8 mouse cellular contexts compared by ENCODE assay signal in genomic region chr4:129513086-129513767, GRCm38 (mm10). TPM values are rescaled to one million over a fixed set of nuclear protein-coding genes. Genes with fewer than 3 reads are reported as not detected.
DNase-seq lines count a peak whose midpoint lies in the region; ATAC-seq lines count a peak whose summit lies in the region.

TSS of gene Marcksl1 (plus strand) at chr4:129513581.

- H3K4me3 ChIP-seq in heart, embryonic 11.5 days (ENCODE audit: low read depth, low read length): peak within 1 kb of the TSS; percentile 98
- H3K4me3 ChIP-seq in kidney, embryonic 15.5 days (replicated peaks): peak within 1 kb of the TSS; percentile 100
- H3K4me3 ChIP-seq in limb, embryonic 15.5 days: peak within 1 kb of the TSS; percentile 96
- H3K4me3 ChIP-seq in midbrain, embryonic 16.5 days (ENCODE audit: low read depth, low read length): peak within 1 kb of the TSS; percentile 100

- whole genome bisulfite sequencing in heart, embryonic 11.5 days (ENCODE audit: insufficient replicate concordance): 6% methylated on average over 47 of the region's 47 CpGs
- 4% methylated on average over 47 of the region's 47 CpGs for WGBS in kidney, embryonic 15.5 days
- 5% methylated on average over 47 of the region's 47 CpGs for WGBS in limb, embryonic 15.5 days
- 5% methylated on average over 45 of the region's 47 CpGs for WGBS in midbrain, embryonic 16.5 days

- peaks cover 6% of the 10 kb centered on the region; the same call in 1 of the 2 replicates for H3K36me3 ChIP-seq in heart, embryonic 11.5 days (ENCODE audit: control insufficient read depth, insufficient read depth, low read length)
- H3K36me3 ChIP-seq in kidney, embryonic 15.5 days: peaks cover 33% of the 10 kb centered on the region
- H3K36me3 ChIP-seq in limb, embryonic 15.5 days: peaks cover 17% of the 10 kb centered on the region
- H3K36me3 ChIP-seq in midbrain, embryonic 16.5 days (ENCODE audit: control insufficient read depth, insufficient read depth, low read length): peaks cover 12% of the 10 kb centered on the region

- no peaks in the 10 kb centered on the region for H3K9me3 ChIP-seq in heart, embryonic 11.5 days (replicated peaks; ENCODE audit: control insufficient read depth, low read length)
- no peaks in the 10 kb centered on the region for H3K9me3 ChIP-seq in kidney, embryonic 15.5 days (replicated peaks)
- H3K9me3 ChIP-seq in limb, embryonic 15.5 days: no peaks in the 10 kb centered on the region
- no peaks in the 10 kb centered on the region for H3K9me3 ChIP-seq in midbrain, embryonic 16.5 days (replicated peaks; ENCODE audit: control insufficient read depth, low read length, poor library complexity, severe bottlenecking)

- peaks cover 6% of the 10 kb centered on the region; the same call in 1 of the 2 replicates for H3K4me1 ChIP-seq in heart, embryonic 11.5 days (ENCODE audit: control insufficient read depth, insufficient read depth, low read length)
- H3K4me1 ChIP-seq in kidney, embryonic 15.5 days: peaks cover 59% of the 10 kb centered on the region
- peaks cover 33% of the 10 kb centered on the region for H3K4me1 ChIP-seq in limb, embryonic 15.5 days
- H3K4me1 ChIP-seq in midbrain, embryonic 16.5 days (ENCODE audit: control insufficient read depth, insufficient read depth, low read length): peaks cover 14% of the 10 kb centered on the region

- H3K9ac ChIP-seq in heart, embryonic 11.5 days (ENCODE audit: low read depth, low read length): peak within 1 kb of the TSS; percentile 100
- peak within 1 kb of the TSS; percentile 100 for H3K9ac ChIP-seq in kidney, embryonic 15.5 days
- H3K9ac ChIP-seq in limb, embryonic 15.5 days: peak within 1 kb of the TSS; percentile 99
- peak within 1 kb of the TSS; percentile 100 for H3K9ac ChIP-seq in midbrain, embryonic 16.5 days (ENCODE audit: low read depth, low read length)

- no peaks in the 10 kb centered on the region for H3K27me3 ChIP-seq in heart, embryonic 11.5 days (ENCODE audit: control insufficient read depth, insufficient read depth, low read length)
- H3K27me3 ChIP-seq in kidney, embryonic 15.5 days: no peaks in the 10 kb centered on the region
- H3K27me3 ChIP-seq in limb, embryonic 15.5 days: no peaks in the 10 kb centered on the region
- H3K27me3 ChIP-seq in midbrain, embryonic 16.5 days (ENCODE audit: control insufficient read depth, insufficient read depth, low read depth, low read length): no peaks in the 10 kb centered on the region

- peak within 1 kb of the TSS; percentile 96 for H3K27ac ChIP-seq in heart, embryonic 11.5 days (ENCODE audit: low read depth, low read length)
- peak within 1 kb of the TSS; percentile 96 for H3K27ac ChIP-seq in kidney, embryonic 15.5 days
- H3K27ac ChIP-seq in limb, embryonic 15.5 days: peak within 1 kb of the TSS; percentile 95
- H3K27ac ChIP-seq in midbrain, embryonic 16.5 days (ENCODE audit: low read length): peak within 1 kb of the TSS; percentile 99

- peak in 1 of 2 experiments; percentile 74 for DNase-seq in frontal cortex, adult 2 months (ENCODE audit: extremely low spot score in 1 of 2, low spot score in 1 of 2)
- DNase-seq in spleen, postnatal 14 days (ENCODE audit: low spot score in 2 of 2): peak; percentile 75 to 84

- peak within 1 kb of the TSS; percentile 78 for H3K4me2 ChIP-seq in heart, embryonic 11.5 days
- H3K4me2 ChIP-seq in kidney, embryonic 15.5 days: peak within 1 kb of the TSS; percentile 84
- H3K4me2 ChIP-seq in limb, embryonic 15.5 days: peak within 1 kb of the TSS; percentile 72
- H3K4me2 ChIP-seq in midbrain, embryonic 16.5 days (ENCODE audit: low read length): peak within 1 kb of the TSS; percentile 87

- ATAC-seq in frontal cortex, adult (ENCODE audit: low TSS enrichment): no peak
- ATAC-seq in erythroblast, adult 5-6 weeks (replicated peaks; ENCODE audit: low FRiP score, poor library complexity, severe bottlenecking): peak; percentile 56; the same call in 1 of the 2 replicates
- ATAC-seq in heart, embryonic 11.5 days (replicated peaks; ENCODE audit: insufficient number of reproducible peaks, low FRiP score, low TSS enrichment): peak; percentile 78
- peak; percentile 87 for ATAC-seq in kidney, embryonic 15.5 days (replicated peaks; ENCODE audit: low FRiP score)
- ATAC-seq in limb, embryonic 15.5 days (ENCODE audit: insufficient number of reproducible peaks, low FRiP score, low TSS enrichment, low read depth): peak; percentile 87
- ATAC-seq in midbrain, embryonic 16.5 days: peak; percentile 82

RNA-seq across cellular contexts. Expression of gene Marcksl1, which starts in this region (rescaled TPM):
- 233 TPM in 2 replicates for polyA plus RNA-seq in frontal cortex, adult 2 months (2012; rRNA removed)
- 12.5 and 23.4 TPM in 2 replicates for total RNA-seq in erythroblast, adult 5-6 weeks (2015; ENCODE audit: low replicate concordance)
- 7.4 and 13.1 TPM in 2 replicates for total RNA-seq in erythroblast, adult 5-6 weeks (2017; ENCODE audit: low replicate concordance)
- 506 and 517 TPM in 2 replicates for polyA plus RNA-seq in heart, embryonic 11.5 days (2014; fragmentation: Nextera tagmentation; extraction: Ambion mirVana)
- polyA plus RNA-seq in kidney, embryonic 15.5 days (2015; fragmentation: Nextera tagmentation; extraction: Ambion mirVana): 881 and 886 TPM in 2 replicates
- 445 and 538 TPM in 2 replicates for polyA plus RNA-seq in limb, embryonic 15.5 days (2015; fragmentation: Nextera tagmentation; extraction: Ambion mirVana)
- 1,543 and 1,683 TPM in 2 replicates for polyA plus RNA-seq in midbrain, embryonic 16.5 days (2015; fragmentation: Nextera tagmentation; extraction: Ambion mirVana)
